Mouse (Mus musculus): ENCODE results near the gene Akr1c19. TPM values are rescaled to one million over a fixed set of nuclear protein-coding genes. Genes with fewer than 3 reads are reported as not detected.
"Not testable (repeated sequence)": the region's sequence is repeated elsewhere in the genome, so short reads cannot be mapped to it uniquely, and the experiment has no call there.

The Akr1c19 gene
- polyA plus RNA-seq, 1 experiment from 2014 or later, result 10.6 TPM

DNA sequence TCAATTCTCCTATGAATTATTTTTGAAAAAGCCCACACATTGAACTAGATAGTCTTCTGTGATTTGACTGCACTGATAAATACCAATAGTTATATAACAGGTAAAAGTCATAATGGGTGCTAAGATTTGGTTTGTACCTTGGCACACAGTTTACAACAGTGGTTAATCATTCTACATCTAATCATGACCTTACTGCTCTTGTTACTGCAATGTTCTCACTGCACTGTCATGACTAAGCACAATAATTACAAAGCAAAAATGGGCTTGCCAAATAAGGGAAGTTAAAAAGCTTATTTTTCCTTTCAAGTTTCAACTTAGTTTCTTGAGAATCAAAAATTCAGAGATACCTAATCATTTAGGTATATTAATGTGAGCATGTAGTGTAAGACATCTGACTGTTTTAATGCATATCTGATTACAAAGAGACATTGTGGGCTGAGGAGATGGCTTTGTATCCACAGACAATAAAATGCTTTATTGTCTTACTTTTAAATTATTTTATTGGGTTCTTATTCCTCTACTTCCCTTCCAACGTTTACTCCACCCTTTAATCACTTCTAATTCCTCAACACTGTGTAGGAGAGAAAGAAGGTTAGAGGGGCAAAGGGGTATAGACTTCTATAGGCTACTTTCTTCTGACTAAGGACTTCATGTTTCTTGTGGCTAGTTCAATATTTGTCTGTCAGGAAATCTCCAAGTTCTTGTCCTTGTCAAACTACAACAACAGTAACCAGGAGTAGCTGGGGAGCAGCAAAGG, 22.2 kb upstream of the Akr1c19 start:
- WGBS, result 44% methylated on average over 1 of the region's 1 CpGs
- no peaks in the 10 kb centered on the region for H3K27me3 ChIP-seq (ENCODE audit: insufficient read depth, low read length)

DNA sequence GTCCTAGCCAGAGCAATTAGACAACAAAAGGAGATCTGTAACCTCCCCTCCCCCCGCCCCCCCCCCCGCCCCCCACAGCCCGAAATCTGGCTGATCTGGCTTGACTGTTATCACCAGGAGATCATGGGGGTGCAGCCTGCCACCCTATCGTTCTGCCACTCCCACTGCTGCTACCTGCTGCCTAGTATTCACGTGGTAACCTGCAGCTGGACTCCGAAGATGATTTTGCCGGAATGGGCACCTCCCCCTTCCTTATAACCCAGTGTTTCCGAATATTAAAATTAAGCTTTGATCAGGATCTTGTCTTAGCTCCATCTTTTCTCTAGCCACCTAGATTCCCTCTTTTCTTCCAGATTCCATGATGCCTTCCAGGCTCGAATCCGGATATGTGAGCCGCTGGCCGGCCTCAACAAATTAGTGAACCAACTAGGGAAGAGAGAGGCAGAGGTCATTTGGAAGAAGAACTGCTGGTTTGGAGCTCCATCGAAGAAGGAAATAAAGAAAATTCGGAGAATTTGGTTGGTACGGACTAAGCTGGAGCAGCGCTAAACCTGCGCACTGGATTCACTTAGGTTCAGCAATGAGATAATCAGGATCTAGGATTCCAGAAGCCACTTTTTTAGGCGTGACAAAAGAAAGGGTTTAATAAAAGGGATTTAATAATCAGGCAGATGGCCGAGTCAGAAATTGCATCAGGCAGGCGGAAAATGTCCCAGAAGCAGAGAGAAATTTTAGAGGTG, 16.8 kb upstream of the Akr1c19 start:
- H3K4me1 ChIP-seq (ENCODE audit: insufficient read depth), result no peaks in the 10 kb centered on the region
- TF ChIP-seq CTCF (IDR thresholded peaks at IDR 0.05; ENCODE audit: low read depth), result no peak
- H3K4me3 ChIP-seq (ENCODE audit: low read depth, low read length), result no peak overlapping the region
- H3K9ac ChIP-seq, result no peak overlapping the region
- no peaks in the 10 kb centered on the region for H3K27me3 ChIP-seq (ENCODE audit: insufficient read depth, low read length)
- H3K27ac ChIP-seq (ENCODE audit: low read depth), result no peak overlapping the region
- no peaks in the 10 kb centered on the region for H3K9me3 ChIP-seq (ENCODE audit: low read depth, low read length)
- ATAC-seq (ENCODE audit: insufficient read depth) (no peak), DNase-seq (no peak)
- WGBS, result 75% methylated on average over 20 of the region's 20 CpGs
- H3K4me2 ChIP-seq, result no peak overlapping the region
- no peaks in the 10 kb centered on the region for H3K36me3 ChIP-seq (ENCODE audit: insufficient read depth)

More for the DNA sequence above, 22.2 kb upstream of the Akr1c19 start:
- Histone ChIP-seq H3K9me3 (ENCODE audit: low read depth, low read length) (no peaks in the 10 kb centered on the region), H3K27ac (ENCODE audit: low read depth) (no peak overlapping the region), H3K36me3 (ENCODE audit: insufficient read depth) (no peaks in the 10 kb centered on the region), H3K9ac (no peak overlapping the region), H3K4me2 (no peak overlapping the region), H3K4me1 (ENCODE audit: insufficient read depth) (no peaks in the 10 kb centered on the region), H3K4me3 (ENCODE audit: low read depth, low read length) (no peak overlapping the region)
- ATAC-seq (ENCODE audit: insufficient read depth) (no peak), DNase-seq (no peak)
- TF ChIP-seq CTCF (IDR thresholded peaks at IDR 0.05; ENCODE audit: low read depth), result no peak

DNA sequence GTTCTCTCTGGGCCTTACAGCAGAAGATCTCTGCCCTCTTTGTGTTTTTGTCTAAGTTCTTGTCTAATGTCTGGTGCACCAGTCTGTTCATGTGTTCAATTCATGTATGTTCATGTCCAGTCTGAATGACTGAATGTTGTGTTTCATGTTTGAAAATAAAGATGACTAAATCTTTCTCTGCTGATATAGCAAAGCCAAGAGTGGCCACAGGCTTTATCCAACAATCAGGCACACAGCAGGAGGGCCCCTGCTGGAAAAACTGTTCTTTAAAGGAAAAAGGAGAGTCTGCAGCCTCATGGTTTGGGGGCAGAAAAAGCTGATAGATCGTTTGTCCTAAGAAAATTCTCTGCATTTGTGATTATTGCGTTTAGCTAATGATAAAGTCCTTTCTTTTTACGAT, 16.2 kb upstream of the Akr1c19 start:
- Histone ChIP-seq H3K36me3 (ENCODE audit: insufficient read depth) (no peaks in the 10 kb centered on the region), H3K27ac (ENCODE audit: low read depth) (no peak overlapping the region), H3K4me2 (no peak overlapping the region), H3K27me3 (ENCODE audit: insufficient read depth, low read length) (no peaks in the 10 kb centered on the region), H3K9me3 (ENCODE audit: low read depth, low read length) (no peaks in the 10 kb centered on the region), H3K9ac (no peak overlapping the region), H3K4me3 (ENCODE audit: low read depth, low read length) (no peak overlapping the region), H3K4me1 (ENCODE audit: insufficient read depth) (no peaks in the 10 kb centered on the region)
- 68% methylated on average over 3 of the region's 3 CpGs for WGBS
- no peak for TF ChIP-seq CTCF (IDR thresholded peaks at IDR 0.05; ENCODE audit: low read depth)
- DNase-seq, result no peak
- ATAC-seq (ENCODE audit: insufficient read depth), result no peak

DNA sequence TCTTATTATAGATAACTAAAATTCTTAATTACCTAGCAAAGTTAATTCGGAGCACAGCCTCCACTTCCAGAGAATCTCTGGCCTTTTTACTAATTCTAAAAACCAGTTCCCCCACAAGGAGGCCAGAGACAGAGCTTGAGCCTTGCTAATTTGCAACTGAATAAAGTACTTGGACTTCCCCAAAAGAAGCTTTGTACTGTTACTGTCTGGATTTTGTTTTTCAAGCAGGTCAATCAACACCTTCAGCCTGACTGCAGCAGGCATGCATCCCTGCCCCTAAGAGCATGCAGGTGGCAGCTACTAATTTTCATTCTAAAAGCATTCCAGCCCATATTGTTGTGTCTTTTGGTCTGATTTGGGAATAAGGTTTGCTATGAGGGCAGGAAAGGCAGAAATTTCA, 13.0 kb upstream of the Akr1c19 start:
- H3K27ac ChIP-seq (ENCODE audit: low read depth); H3K9ac ChIP-seq; H3K4me3 ChIP-seq (ENCODE audit: low read depth, low read length); H3K36me3 ChIP-seq (ENCODE audit: insufficient read depth); DNase-seq; H3K4me2 ChIP-seq; H3K27me3 ChIP-seq (ENCODE audit: insufficient read depth, low read length); ATAC-seq (ENCODE audit: insufficient read depth); H3K9me3 ChIP-seq (ENCODE audit: low read depth, low read length); H3K4me1 ChIP-seq (ENCODE audit: insufficient read depth): not testable (repeated sequence)
- 86% methylated on average over 1 of the region's 1 CpGs for WGBS

DNA sequence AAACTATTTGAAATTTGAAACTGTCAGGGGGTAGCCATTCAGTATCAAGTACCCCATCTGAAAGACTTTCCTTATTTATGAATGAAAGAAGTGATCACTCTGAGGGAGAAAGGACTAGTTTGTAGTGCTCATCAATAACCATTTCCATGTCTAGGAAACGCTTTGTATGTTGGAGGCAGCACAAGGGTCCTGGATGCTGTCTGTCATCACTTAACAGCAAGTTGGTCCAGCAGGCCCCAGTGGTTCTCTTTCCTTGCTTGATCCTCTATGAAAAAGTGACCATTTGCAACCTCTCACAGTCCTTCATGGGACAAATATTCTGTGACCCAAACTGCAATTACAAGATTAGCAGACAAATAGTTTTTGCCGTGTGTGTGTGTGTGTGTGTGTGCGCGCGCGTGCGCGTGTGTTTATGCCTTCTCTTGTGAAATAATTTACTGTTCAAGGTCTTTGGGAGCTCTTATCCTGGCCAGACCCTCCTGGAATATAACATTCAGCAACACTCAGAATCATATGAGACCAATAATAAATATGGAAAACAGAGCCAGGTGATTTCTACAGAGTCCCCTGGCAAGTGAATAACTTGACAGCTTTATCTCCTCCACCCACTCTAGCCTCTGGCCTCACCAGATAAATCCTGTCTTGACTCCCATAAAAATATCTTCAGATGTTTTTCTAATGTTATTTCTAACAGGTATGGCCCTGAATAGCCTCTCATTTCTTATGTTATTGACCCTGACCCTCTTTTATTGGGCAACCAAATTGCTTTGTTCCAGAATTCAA, 2.5 kb downstream of the Akr1c19 start:
- TF ChIP-seq CTCF (IDR thresholded peaks at IDR 0.05; ENCODE audit: low read depth), result no peak
- peak; percentile 16 for DNase-seq
- no peak for ATAC-seq (ENCODE audit: insufficient read depth)

DNA sequence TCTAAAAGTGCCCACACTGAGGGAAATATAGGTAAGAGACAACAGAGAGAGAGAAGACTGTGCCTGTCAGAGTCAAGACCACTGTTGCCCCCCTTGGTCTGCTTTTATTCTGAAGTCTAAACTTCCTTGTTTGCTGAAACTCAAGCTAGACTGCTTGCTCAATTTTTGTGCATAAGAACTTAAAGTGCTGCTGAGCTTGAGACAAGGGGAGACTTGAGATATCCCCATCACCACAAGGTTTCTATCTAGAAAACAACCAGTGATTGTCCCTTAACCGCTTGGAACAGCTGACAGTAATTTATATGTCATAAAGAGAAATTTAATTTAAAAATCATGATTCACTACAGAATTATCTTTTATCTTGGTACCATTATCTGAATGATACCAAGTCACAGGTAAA, 4.6 kb downstream of the Akr1c19 start:
- no peak overlapping the region for H3K4me2 ChIP-seq
- H3K9me3 ChIP-seq (ENCODE audit: low read depth, low read length), result no peaks in the 10 kb centered on the region
- H3K27me3 ChIP-seq (ENCODE audit: insufficient read depth, low read length), result no peaks in the 10 kb centered on the region
- H3K9ac ChIP-seq, result no peak overlapping the region
- peak overlapping the region; percentile 43; the same call in 1 of the 2 replicates for H3K27ac ChIP-seq (ENCODE audit: low read depth)
- DNase-seq, result peak; percentile 10
- no peaks in the 10 kb centered on the region for H3K36me3 ChIP-seq (ENCODE audit: insufficient read depth)
- no peaks in the 10 kb centered on the region for H3K4me1 ChIP-seq (ENCODE audit: insufficient read depth)
- ATAC-seq (ENCODE audit: insufficient read depth), result peak; percentile 13; the same call in 1 of the 2 replicates
- 59% methylated on average over 1 of the region's 1 CpGs for WGBS
- no peak for TF ChIP-seq CTCF (IDR thresholded peaks at IDR 0.05; ENCODE audit: low read depth)
- H3K4me3 ChIP-seq (ENCODE audit: low read depth, low read length), result no peak overlapping the region

More for the DNA sequence above, 2.5 kb downstream of the Akr1c19 start:
- 70% methylated on average over 8 of the region's 8 CpGs for WGBS
- Histone ChIP-seq H3K9ac (no peak overlapping the region), H3K27me3 (ENCODE audit: insufficient read depth, low read length) (no peaks in the 10 kb centered on the region), H3K4me3 (ENCODE audit: low read depth, low read length) (no peak overlapping the region), H3K4me2 (no peak overlapping the region), H3K9me3 (ENCODE audit: low read depth, low read length) (no peaks in the 10 kb centered on the region), H3K27ac (ENCODE audit: low read depth) (no peak overlapping the region), H3K36me3 (ENCODE audit: insufficient read depth) (no peaks in the 10 kb centered on the region), H3K4me1 (ENCODE audit: insufficient read depth) (no peaks in the 10 kb centered on the region)
